Mouse (Mus musculus): Measurements from ENCODE around the gene Laptm4a. TPM values are rescaled to one million over a fixed set of nuclear protein-coding genes. Genes with fewer than 3 reads are reported as not detected.

The Laptm4a gene
- 330 and 363 TPM in 2 replicates for polyA plus RNA-seq (2012; rRNA removed)

- DNase-seq, result peak; percentile 98
These were observed at the start of gene Laptm4a for GRCm38 (mm10) chr12:8921394-8922368. TSS of gene Laptm4a (plus strand) at chr12:8921664.

DNA sequence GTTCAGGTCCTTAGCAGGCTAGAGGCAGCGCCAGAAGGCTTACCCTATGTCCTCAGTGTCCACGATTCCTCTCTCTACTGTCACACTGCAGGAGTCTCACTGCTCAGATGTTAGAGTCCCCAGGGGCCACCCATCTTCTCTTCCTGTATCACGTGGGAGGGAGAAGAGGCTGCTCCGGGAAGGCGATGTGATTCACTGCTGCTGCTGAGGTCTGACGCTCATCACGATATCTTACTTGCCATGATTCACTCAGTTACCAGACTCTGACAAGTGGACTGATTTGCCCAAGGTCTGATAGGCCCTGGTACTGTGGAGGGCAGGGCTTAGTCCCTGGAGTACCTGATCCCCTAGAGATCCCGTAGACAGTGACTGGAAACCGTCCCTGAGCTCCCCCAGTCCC lies 45.9 kb upstream of the Laptm4a start:
- no peak overlapping the region for H3K4me3 ChIP-seq (replicated peaks; ENCODE audit: extremely low read depth, low read depth, low read length)
- 83% methylated on average over 9 of the region's 9 CpGs for WGBS
- TF ChIP-seq CTCF (IDR thresholded peaks at IDR 0.05; ENCODE audit: insufficient read depth, low read length), result no peak
- TF ChIP-seq POLR2A (IDR thresholded peaks at IDR 0.05; ENCODE audit: borderline replicate concordance, extremely low read depth, low read depth, low read length), result no peak
- H3K4me1 ChIP-seq (ENCODE audit: control insufficient read depth, insufficient read depth, low read length), result peaks cover 5% of the 10 kb centered on the region; the same call in 1 of the 2 replicates
- no peak for DNase-seq

More at GRCm38 (mm10) chr12:8921394-8922368, at the start of gene Laptm4a:
- H3K4me1 ChIP-seq (ENCODE audit: control insufficient read depth, insufficient read depth, low read length), result peaks cover 12% of the 10 kb centered on the region
- H3K4me3 ChIP-seq (replicated peaks; ENCODE audit: extremely low read depth, low read depth, low read length), result peak within 1 kb of the TSS; percentile 84
- under 1% methylated on average over 73 of the region's 73 CpGs for WGBS
- TF ChIP-seq POLR2A (IDR thresholded peaks at IDR 0.05; ENCODE audit: borderline replicate concordance, extremely low read depth, low read depth, low read length) (peak; percentile 84), CTCF (IDR thresholded peaks at IDR 0.05; ENCODE audit: insufficient read depth, low read length) (no peak)

DNA sequence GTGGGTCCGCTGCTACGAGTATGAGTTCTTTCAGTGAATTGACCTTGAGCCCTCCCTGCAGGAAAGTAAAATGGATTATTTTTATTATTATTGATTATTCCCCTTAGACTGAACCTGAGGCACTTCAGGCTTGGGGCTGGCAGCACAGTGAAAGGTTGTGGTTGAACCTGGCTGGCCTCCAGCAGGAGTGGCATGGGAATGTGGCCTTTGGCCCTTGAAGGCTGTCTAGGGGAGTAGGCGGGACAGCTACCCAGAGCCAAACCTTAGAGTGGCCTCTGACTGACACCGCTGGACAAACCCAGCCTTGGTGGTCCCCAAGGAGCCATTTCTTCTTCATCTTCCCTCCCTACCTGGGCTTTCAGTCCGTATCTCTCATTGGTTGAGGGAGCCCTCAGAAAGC lies 44.6 kb upstream of the Laptm4a start:
- peaks cover 5% of the 10 kb centered on the region; the same call in 1 of the 2 replicates for H3K4me1 ChIP-seq (ENCODE audit: control insufficient read depth, insufficient read depth, low read length)
- TF ChIP-seq POLR2A (IDR thresholded peaks at IDR 0.05; ENCODE audit: borderline replicate concordance, extremely low read depth, low read depth, low read length) (no peak), CTCF (IDR thresholded peaks at IDR 0.05; ENCODE audit: insufficient read depth, low read length) (no peak)
- DNase-seq, result peak; percentile 75
- 71% methylated on average over 5 of the region's 5 CpGs for WGBS
- H3K4me3 ChIP-seq (replicated peaks; ENCODE audit: extremely low read depth, low read depth, low read length), result no peak overlapping the region

GRCm38 (mm10) chr12:8877413-8877812 lies 44.1 kb upstream of the Laptm4a start:
- TF ChIP-seq CTCF (IDR thresholded peaks at IDR 0.05; ENCODE audit: insufficient read depth, low read length) (no peak), POLR2A (IDR thresholded peaks at IDR 0.05; ENCODE audit: borderline replicate concordance, extremely low read depth, low read depth, low read length) (no peak)
- 44% methylated on average over 6 of the region's 6 CpGs for WGBS
- DNase-seq, result no peak
- Histone ChIP-seq H3K4me1 (ENCODE audit: control insufficient read depth, insufficient read depth, low read length) (peaks cover 5% of the 10 kb centered on the region; the same call in 1 of the 2 replicates), H3K4me3 (replicated peaks; ENCODE audit: extremely low read depth, low read depth, low read length) (no peak overlapping the region)

- Histone ChIP-seq H3K4me1 (ENCODE audit: control insufficient read depth, insufficient read depth, low read length) (peaks cover 5% of the 10 kb centered on the region; the same call in 1 of the 2 replicates), H3K4me3 (replicated peaks; ENCODE audit: extremely low read depth, low read depth, low read length) (no peak overlapping the region)
- WGBS, result 85% methylated on average over 2 of the region's 2 CpGs
- no peak for DNase-seq
- TF ChIP-seq CTCF (IDR thresholded peaks at IDR 0.05; ENCODE audit: insufficient read depth, low read length), result no peak
- TF ChIP-seq POLR2A (IDR thresholded peaks at IDR 0.05; ENCODE audit: borderline replicate concordance, extremely low read depth, low read depth, low read length), result no peak
These were observed 42.7 kb upstream of the Laptm4a start for GRCm38 (mm10) chr12:8878752-8879151.

GRCm38 (mm10) chr12:8879389-8879788 lies 42.1 kb upstream of the Laptm4a start:
- no peak for DNase-seq
- TF ChIP-seq POLR2A (IDR thresholded peaks at IDR 0.05; ENCODE audit: borderline replicate concordance, extremely low read depth, low read depth, low read length), result no peak
- TF ChIP-seq CTCF (IDR thresholded peaks at IDR 0.05; ENCODE audit: insufficient read depth, low read length), result no peak
- H3K4me3 ChIP-seq (replicated peaks; ENCODE audit: extremely low read depth, low read depth, low read length), result no peak overlapping the region
- H3K4me1 ChIP-seq (ENCODE audit: control insufficient read depth, insufficient read depth, low read length), result peaks cover 6% of the 10 kb centered on the region
- 56% methylated on average over 6 of the region's 6 CpGs for WGBS

GRCm38 (mm10) chr12:8881736-8882135 lies 39.7 kb upstream of the Laptm4a start:
- Histone ChIP-seq H3K4me3 (replicated peaks; ENCODE audit: extremely low read depth, low read depth, low read length) (no peak overlapping the region), H3K4me1 (ENCODE audit: control insufficient read depth, insufficient read depth, low read length) (peaks cover 11% of the 10 kb centered on the region)
- peak; percentile 40 for DNase-seq
- TF ChIP-seq CTCF (IDR thresholded peaks at IDR 0.05; ENCODE audit: insufficient read depth, low read length) (peak; percentile 83), POLR2A (IDR thresholded peaks at IDR 0.05; ENCODE audit: borderline replicate concordance, extremely low read depth, low read depth, low read length) (no peak)
- WGBS, result 40% methylated on average over 4 of the region's 4 CpGs

DNA sequence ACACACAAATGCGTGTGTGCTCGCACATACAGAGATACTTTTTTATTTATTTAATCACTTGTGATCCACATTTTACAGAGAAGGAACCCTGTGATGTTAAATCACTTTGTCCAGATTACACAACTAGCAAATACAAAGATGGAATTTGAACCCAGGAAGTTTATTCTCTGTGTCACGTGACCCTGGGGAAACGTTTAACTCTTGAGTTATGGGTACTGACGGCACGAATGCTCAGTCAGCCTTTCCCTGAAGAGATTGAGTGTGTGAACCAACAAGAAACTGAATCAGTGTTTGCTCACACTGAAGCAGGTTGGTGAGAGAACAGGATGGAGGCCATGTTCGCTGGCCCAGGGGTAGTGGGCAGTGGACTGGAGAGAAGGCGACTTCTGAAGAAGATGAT lies 39.1 kb upstream of the Laptm4a start:
- 55% methylated on average over 8 of the region's 8 CpGs for WGBS
- DNase-seq, result no peak

GRCm38 (mm10) chr12:8884426-8885145 lies 36.9 kb upstream of the Laptm4a start:
- no peak for DNase-seq
- WGBS, result 28% methylated on average over 13 of the region's 13 CpGs
- TF ChIP-seq POLR2A (IDR thresholded peaks at IDR 0.05; ENCODE audit: borderline replicate concordance, extremely low read depth, low read depth, low read length), result no peak
- Histone ChIP-seq H3K4me1 (ENCODE audit: control insufficient read depth, insufficient read depth, low read length) (peaks cover 6% of the 10 kb centered on the region), H3K4me3 (replicated peaks; ENCODE audit: extremely low read depth, low read depth, low read length) (no peak overlapping the region)

More for the DNA sequence above, 39.1 kb upstream of the Laptm4a start:
- H3K4me3 ChIP-seq (replicated peaks; ENCODE audit: extremely low read depth, low read depth, low read length), result no peak overlapping the region
- peaks cover 7% of the 10 kb centered on the region for H3K4me1 ChIP-seq (ENCODE audit: control insufficient read depth, insufficient read depth, low read length)
- no peak for TF ChIP-seq POLR2A (IDR thresholded peaks at IDR 0.05; ENCODE audit: borderline replicate concordance, extremely low read depth, low read depth, low read length)
- TF ChIP-seq CTCF (IDR thresholded peaks at IDR 0.05; ENCODE audit: insufficient read depth, low read length), result no peak

Measured in lung, adult 2 months (tissue).